Mouse (Mus musculus) forebrain, embryonic 12.5 days (tissue): ENCODE measurements around the gene Psma6. TPM values are rescaled to one million over a fixed set of nuclear protein-coding genes. Genes with fewer than 3 reads are reported as not detected.
"Not testable (repeated sequence)": the region's sequence is repeated elsewhere in the genome, so short reads cannot be mapped to it uniquely, and the experiment has no call there.

ENCODE experiments used
- ATAC-seq: fragments of 200-750 bp; cut with Nextera tagmentation; 2 replicates; pipeline ENCODE4 v1.8.0; 2017; ENCODE audit warnings: moderate TSS enrichment; ENCODE audit not compliant: low FRiP score
- H3K27ac ChIP-seq: fragments of 300-500 bp; sonication (generic); 2 replicates; pipeline ENCODE4 v1.5.1; 2016; ENCODE audit warnings: mild to moderate bottlenecking
- H3K27me3 ChIP-seq: fragments of 300-500 bp; sonication (generic); 2 replicates; pipeline ENCODE4 v1.6.1; 2016; ENCODE audit warnings: mild to moderate bottlenecking
- H3K36me3 ChIP-seq: fragments of 300-500 bp; sonication (generic); replicated peaks from 2 replicates; pipeline ENCODE4 v1.6.1; 2016; ENCODE audit warnings: mild to moderate bottlenecking
- H3K4me1 ChIP-seq: fragments of 300-500 bp; sonication (generic); 2 replicates; pipeline ENCODE4 v1.6.1; 2016
- H3K4me2 ChIP-seq: fragments of 300-500 bp; sonication (generic); 2 replicates; pipeline ENCODE4 v1.6.1; 2016; ENCODE audit warnings: mild to moderate bottlenecking, moderate library complexity
- H3K4me3 ChIP-seq: fragments of 300-500 bp; sonication (generic); replicated peaks from 2 replicates; pipeline ENCODE4 v1.5.1; 2016; ENCODE audit warnings: mild to moderate bottlenecking
- H3K9ac ChIP-seq: fragments of 300-500 bp; sonication (generic); 2 replicates; pipeline ENCODE4 v1.6.1; 2016; ENCODE audit warnings: mild to moderate bottlenecking
- H3K9me3 ChIP-seq: fragments of 300-500 bp; sonication (generic); 2 replicates; pipeline ENCODE4 v1.6.1; 2016
- WGBS: fragments of 180-500 bp; shearing (Covaris S2); methylation state at CpG from one replicate; pipeline ENCODE4 v1.1.7; 2016; 5-methylcytosine and 5-hydroxymethylcytosine counted together
- polyA plus RNA-seq: library from polyadenylated mRNA; unstranded; fragments of >200 nt; fragmentation: Nextera tagmentation; extraction: Ambion mirVana; gene quantifications from 2 replicates; pipeline ENCODE4 v1.2.1, GENCODE M21; 2016

The Psma6 gene
- polyA plus RNA-seq, 1 experiment from 2014 or later, result 425 TPM

- Histone ChIP-seq H3K36me3 (no peaks in the 10 kb centered on the region), H3K4me1 (peaks cover 12% of the 10 kb centered on the region), H3K9ac (no peak overlapping the region), H3K27ac (no peak overlapping the region), H3K9me3 (no peaks in the 10 kb centered on the region), H3K27me3 (no peaks in the 10 kb centered on the region), H3K4me2 (no peak overlapping the region), H3K4me3 (no peak overlapping the region)
- WGBS, result 86% methylated on average over 3 of the region's 3 CpGs
- no peak for ATAC-seq
These were observed 804 bp downstream of the Psma6 start for GRCm38 (mm10) chr12:55384826-55385225.

GRCm38 (mm10) chr12:55385931-55386330, 1.9 kb downstream of the Psma6 start:
- WGBS, result 10% methylated on average over 6 of the region's 6 CpGs
- H3K9ac ChIP-seq, result no peak overlapping the region
- H3K4me1 ChIP-seq, result peaks cover 12% of the 10 kb centered on the region
- H3K4me2 ChIP-seq, result no peak overlapping the region
- H3K4me3 ChIP-seq, result no peak overlapping the region
- ATAC-seq, result no peak
- no peaks in the 10 kb centered on the region for H3K9me3 ChIP-seq
- H3K36me3 ChIP-seq, result no peaks in the 10 kb centered on the region
- H3K27me3 ChIP-seq, result no peaks in the 10 kb centered on the region
- H3K27ac ChIP-seq, result no peak overlapping the region

- 55% methylated on average over 9 of the region's 9 CpGs for WGBS
- no peaks in the 10 kb centered on the region for H3K27me3 ChIP-seq
- H3K27ac ChIP-seq, result no peak overlapping the region
- H3K4me1 ChIP-seq, result peaks cover 12% of the 10 kb centered on the region
- H3K9ac ChIP-seq, result no peak overlapping the region
- H3K4me2 ChIP-seq, result no peak overlapping the region
- no peak overlapping the region for H3K4me3 ChIP-seq
- no peak for ATAC-seq
- H3K36me3 ChIP-seq, result no peaks in the 10 kb centered on the region
- H3K9me3 ChIP-seq, result no peaks in the 10 kb centered on the region
These were observed 2.4 kb downstream of the Psma6 start for GRCm38 (mm10) chr12:55386456-55386855.

- Histone ChIP-seq H3K27ac (no peak overlapping the region), H3K4me3 (no peak overlapping the region), H3K4me2 (no peak overlapping the region), H3K9ac (no peak overlapping the region), H3K9me3 (no peaks in the 10 kb centered on the region), H3K4me1 (peaks cover 12% of the 10 kb centered on the region), H3K36me3 (no peaks in the 10 kb centered on the region), H3K27me3 (no peaks in the 10 kb centered on the region)
- WGBS, result 81% methylated on average over 7 of the region's 7 CpGs
- ATAC-seq, result no peak
These were observed 3.2 kb downstream of the Psma6 start for GRCm38 (mm10) chr12:55387083-55387787.

- Histone ChIP-seq H3K4me2 (no peak overlapping the region), H3K4me1 (peaks cover 12% of the 10 kb centered on the region), H3K27me3 (no peaks in the 10 kb centered on the region), H3K9me3 (no peaks in the 10 kb centered on the region), H3K27ac (no peak overlapping the region), H3K36me3 (no peaks in the 10 kb centered on the region), H3K9ac (no peak overlapping the region), H3K4me3 (no peak overlapping the region)
- no peak for ATAC-seq
- WGBS, result 76% methylated on average over 11 of the region's 11 CpGs
These were observed 3.9 kb downstream of the Psma6 start for GRCm38 (mm10) chr12:55387788-55388465.

GRCm38 (mm10) chr12:55388478-55388877, 4.5 kb downstream of the Psma6 start:
- ATAC-seq, result no peak
- no peak overlapping the region for H3K9ac ChIP-seq
- H3K36me3 ChIP-seq, result no peaks in the 10 kb centered on the region
- H3K4me2 ChIP-seq, result no peak overlapping the region
- H3K4me1 ChIP-seq, result peaks cover 12% of the 10 kb centered on the region
- H3K9me3 ChIP-seq, result no peaks in the 10 kb centered on the region
- H3K27ac ChIP-seq, result no peak overlapping the region
- H3K27me3 ChIP-seq, result no peaks in the 10 kb centered on the region
- WGBS, result 72% methylated on average over 6 of the region's 6 CpGs
- no peak overlapping the region for H3K4me3 ChIP-seq

- no peak overlapping the region for H3K4me3 ChIP-seq
- no peaks in the 10 kb centered on the region for H3K9me3 ChIP-seq
- no peak overlapping the region for H3K27ac ChIP-seq
- ATAC-seq, result no peak
- H3K4me1 ChIP-seq, result peaks cover 12% of the 10 kb centered on the region
- WGBS, result 84% methylated on average over 17 of the region's 17 CpGs
- no peak overlapping the region for H3K4me2 ChIP-seq
- no peaks in the 10 kb centered on the region for H3K27me3 ChIP-seq
- no peak overlapping the region for H3K9ac ChIP-seq
- H3K36me3 ChIP-seq, result no peaks in the 10 kb centered on the region
These were observed 5.4 kb downstream of the Psma6 start for GRCm38 (mm10) chr12:55389132-55390081.

GRCm38 (mm10) chr12:55392120-55392519, 8.1 kb downstream of the Psma6 start:
- H3K4me2 ChIP-seq, result no peak overlapping the region
- H3K4me3 ChIP-seq, result no peak overlapping the region
- no peak for ATAC-seq
- H3K9ac ChIP-seq, result no peak overlapping the region
- no peak overlapping the region for H3K27ac ChIP-seq
- H3K27me3 ChIP-seq, result no peaks in the 10 kb centered on the region
- H3K9me3 ChIP-seq, result no peaks in the 10 kb centered on the region
- no peaks in the 10 kb centered on the region for H3K36me3 ChIP-seq
- no peaks in the 10 kb centered on the region for H3K4me1 ChIP-seq

GRCm38 (mm10) chr12:55392733-55393577, 8.9 kb downstream of the Psma6 start:
- no peaks in the 10 kb centered on the region for H3K36me3 ChIP-seq
- no peak overlapping the region for H3K4me2 ChIP-seq
- no peak for ATAC-seq
- no peaks in the 10 kb centered on the region for H3K9me3 ChIP-seq
- H3K9ac ChIP-seq, result no peak overlapping the region
- H3K27me3 ChIP-seq, result no peaks in the 10 kb centered on the region
- H3K4me1 ChIP-seq, result peaks cover 4% of the 10 kb centered on the region
- WGBS, result 84% methylated on average over 11 of the region's 11 CpGs
- H3K27ac ChIP-seq, result no peak overlapping the region
- H3K4me3 ChIP-seq, result no peak overlapping the region

- 92% methylated on average over 14 of the region's 14 CpGs for WGBS
- H3K4me3 ChIP-seq, ATAC-seq: not testable (repeated sequence)
These were observed 11.6 kb downstream of the Psma6 start for GRCm38 (mm10) chr12:55395601-55396000.

GRCm38 (mm10) chr12:55396536-55396935, 12.5 kb downstream of the Psma6 start:
- Histone ChIP-seq H3K27ac (no peak overlapping the region), H3K4me2 (no peak overlapping the region), H3K4me3 (no peak overlapping the region), H3K9me3 (no peaks in the 10 kb centered on the region), H3K27me3 (no peaks in the 10 kb centered on the region), H3K4me1 (peaks cover 15% of the 10 kb centered on the region), H3K9ac (no peak overlapping the region), H3K36me3 (no peaks in the 10 kb centered on the region)
- no peak for ATAC-seq
- 90% methylated on average over 4 of the region's 4 CpGs for WGBS

More at GRCm38 (mm10) chr12:55395601-55396000, 11.6 kb downstream of the Psma6 start:
- H3K4me2 ChIP-seq, H3K9me3 ChIP-seq, H3K27me3 ChIP-seq, H3K27ac ChIP-seq, H3K9ac ChIP-seq, H3K36me3 ChIP-seq: not testable (repeated sequence)
- H3K4me1 ChIP-seq, result peaks cover 15% of the 10 kb centered on the region
